Mouse (Mus musculus): ENCODE measurements at regions not wholly inside any gene's neighbourhood (a gene's known extent, or its start where the extent isn't known, plus 50 kb on each side); places are given as distances from the start of the nearest gene placed in this dataset.

DNA sequence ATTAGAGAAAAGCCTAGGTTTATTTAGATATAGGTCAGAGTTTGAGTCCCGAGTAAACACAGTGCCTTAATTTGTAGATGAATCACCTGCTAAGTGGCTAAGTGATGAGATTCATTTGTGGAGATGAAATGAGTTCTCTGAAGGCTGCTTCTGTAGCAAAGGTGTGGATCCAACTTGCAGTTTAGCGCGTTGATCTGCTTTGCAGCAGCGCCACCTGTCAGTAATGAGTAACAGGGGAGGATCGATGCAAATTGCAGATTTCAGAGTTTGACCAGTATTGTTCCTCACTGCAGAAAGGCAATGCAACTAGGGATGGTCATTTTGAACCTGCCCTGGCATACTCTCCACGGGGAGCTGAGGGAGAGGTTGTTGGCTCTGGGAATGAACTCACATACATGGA, 1842.9 kb downstream of the Poteg start:
- TF ChIP-seq CTCF (IDR thresholded peaks at IDR 0.05; ENCODE audit: borderline replicate concordance, extremely low read depth, insufficient read depth, insufficient read length): peak; percentile 71; the same call in 1 of the 2 replicates
- TF ChIP-seq POLR2A (IDR thresholded peaks at IDR 0.05; ENCODE audit: borderline replicate concordance, extremely low read depth, insufficient read depth, insufficient read length, poor library complexity, severe bottlenecking): no peak
